Mouse (Mus musculus) retina, embryonic 14.5 days (tissue): ENCODE measurements around the gene Lamp2.
"Not testable (repeated sequence)": the region's sequence is repeated elsewhere in the genome, so short reads cannot be mapped to it uniquely, and the experiment has no call there.

ENCODE experiments used
- DNase-seq: peaks from one replicate; pipeline ENCODE4 v3.0.0-alpha.2; 2015; ENCODE audit warnings: low spot score

Gene Lamp2

DNA sequence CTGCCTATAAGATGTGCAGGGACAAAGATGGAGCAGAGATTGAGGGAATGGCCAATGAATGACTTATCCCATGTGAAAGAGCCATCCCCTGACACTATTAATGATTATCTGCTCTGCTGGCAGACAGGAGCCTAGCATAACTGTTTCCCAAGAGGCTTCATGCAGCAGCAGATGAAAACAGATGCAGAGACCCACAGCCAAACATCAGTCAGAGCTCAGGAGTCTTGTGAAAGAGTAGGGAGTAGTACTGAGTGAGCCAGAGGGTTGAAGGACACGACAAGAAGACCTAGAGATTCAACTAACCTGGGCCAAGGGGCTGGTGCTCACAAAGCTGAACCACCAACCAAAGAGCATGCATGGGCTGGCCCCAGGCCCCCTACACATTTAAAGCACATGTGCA is 30.2 kb downstream of the Lamp2 start:
- DNase-seq, result no peak

DNA sequence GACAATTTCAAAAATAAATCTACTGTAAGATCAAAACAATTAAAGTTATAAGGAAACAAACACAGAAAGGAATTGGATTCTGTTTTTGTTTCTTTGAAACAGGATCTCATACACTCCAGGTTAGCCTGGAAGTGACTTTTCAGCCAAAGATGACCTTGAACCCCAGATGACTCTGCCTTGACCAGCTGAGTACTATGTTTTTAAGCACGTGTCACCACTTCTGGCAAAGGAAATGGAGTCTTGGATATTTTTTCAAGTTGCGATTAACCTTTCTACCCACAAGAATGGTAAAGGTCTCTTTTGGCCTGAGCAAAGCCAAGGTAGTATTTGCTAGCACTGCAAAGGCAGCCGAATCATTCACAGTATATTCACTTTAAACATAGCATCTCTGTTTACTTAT is 33.2 kb downstream of the Lamp2 start:
- DNase-seq, result no peak

DNA sequence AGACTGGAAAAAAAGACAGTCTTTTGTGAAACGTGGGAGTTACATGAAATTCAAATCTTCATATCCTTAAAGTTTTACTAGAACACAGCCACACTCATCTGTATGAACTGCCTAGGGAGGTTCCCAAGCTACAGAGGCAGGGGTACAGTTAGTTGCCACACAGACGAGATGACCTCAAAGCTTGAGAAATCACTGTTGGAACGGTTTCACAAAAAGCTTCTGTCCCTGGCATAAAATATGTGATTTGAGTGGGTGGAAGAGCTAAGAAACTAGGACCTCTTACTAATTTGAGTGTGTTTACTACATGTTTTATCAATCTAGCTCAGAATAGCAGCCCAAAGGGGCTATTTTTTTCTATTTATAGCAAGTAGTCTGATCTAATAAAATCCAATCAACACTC is 33.9 kb downstream of the Lamp2 start:
- no peak for DNase-seq

DNA sequence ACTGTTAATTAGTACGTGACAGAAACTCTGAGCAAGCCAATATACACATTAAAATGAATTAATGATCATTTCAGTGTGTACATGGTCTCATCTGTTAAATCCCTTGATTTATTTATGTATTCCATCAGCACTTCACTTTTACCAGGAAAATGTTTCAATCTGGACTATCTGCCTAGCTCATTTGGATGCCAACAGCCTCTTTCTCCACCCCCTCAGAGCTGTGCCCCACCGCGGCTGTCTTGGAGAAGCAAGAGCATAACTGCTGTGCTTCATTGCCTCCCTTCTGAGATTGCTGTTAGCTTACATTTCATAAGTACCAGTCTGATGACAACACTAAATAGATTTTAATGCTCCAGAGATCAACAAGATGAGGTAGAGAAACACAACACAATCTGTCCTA is 52.4 kb downstream of the Lamp2 start:
- DNase-seq, result no peak

DNA sequence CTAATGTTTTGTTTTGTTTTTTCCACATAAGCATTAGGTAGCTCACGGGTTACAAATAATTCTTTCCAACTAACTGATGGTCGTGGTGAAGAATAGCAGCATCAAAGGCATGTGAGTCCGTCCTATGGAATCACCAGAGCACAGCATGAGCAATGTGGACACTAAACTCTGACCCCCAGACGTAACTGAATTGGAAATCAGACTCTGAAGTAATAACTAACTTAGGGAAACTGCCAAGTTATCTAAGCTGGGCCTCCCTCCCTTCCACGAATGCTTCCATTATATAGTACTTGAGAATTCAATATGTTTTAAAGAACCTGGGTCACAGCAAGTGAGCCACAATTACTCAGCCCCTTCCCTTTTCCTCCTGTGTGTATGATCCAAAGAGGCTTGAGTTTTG is 53.3 kb downstream of the Lamp2 start:
- DNase-seq, result no peak

DNA sequence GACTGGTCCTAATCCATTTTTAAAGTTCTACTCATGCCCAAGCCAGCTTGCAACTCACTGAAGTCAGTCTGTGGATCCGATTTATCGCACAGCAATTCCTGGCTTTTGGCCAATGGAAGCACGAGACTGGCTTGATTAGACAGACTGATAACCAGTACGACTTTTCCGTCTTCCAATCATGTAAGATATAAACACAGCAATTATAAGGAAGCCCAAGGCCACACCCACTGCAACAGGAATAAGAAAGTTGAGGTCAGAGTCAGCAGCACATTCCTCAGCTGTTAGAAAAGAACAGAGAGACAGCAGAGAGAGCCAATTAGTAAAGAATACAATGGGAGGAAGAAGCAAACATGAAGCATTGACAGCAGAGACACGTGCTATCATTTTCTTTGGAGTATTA is 54.2 kb downstream of the Lamp2 start:
- no peak for DNase-seq

DNA sequence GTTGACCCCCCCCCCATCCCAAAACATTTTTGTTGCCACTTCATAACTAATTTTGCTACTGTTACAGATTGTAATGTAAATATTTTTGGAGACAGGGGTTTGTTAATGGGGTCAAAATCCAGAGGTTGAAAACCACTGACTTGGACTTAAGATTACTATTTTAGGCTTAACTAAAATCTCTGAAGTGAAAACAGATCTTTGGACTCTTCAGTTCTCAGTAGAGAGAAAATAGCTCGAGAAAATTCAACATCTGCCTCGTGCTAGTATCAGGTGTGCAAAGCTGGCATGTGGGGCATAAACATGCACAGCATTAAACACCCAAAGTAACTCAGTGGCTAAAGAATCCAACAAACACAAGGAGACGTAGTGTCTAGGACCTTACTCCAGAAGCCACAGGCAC is 55.6 kb downstream of the Lamp2 start:
- DNase-seq, result no peak

DNA sequence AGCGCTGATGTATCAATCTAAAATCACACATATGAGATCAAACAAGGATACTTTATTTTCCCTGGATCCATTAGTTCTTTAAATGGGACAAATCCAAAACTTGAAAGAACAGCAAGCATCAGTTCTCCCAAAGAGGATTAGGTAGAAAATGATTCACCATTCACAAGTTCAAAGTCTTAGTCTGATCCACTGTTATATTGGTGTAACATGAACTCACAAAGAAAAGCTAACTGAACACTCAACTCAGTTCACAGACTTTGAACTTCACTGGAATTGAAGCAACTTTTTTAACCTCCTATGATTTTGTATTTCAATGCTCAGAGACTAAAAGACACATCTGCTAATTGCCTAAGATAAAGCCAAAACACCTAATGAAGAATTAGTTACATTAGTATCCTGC is 56.6 kb downstream of the Lamp2 start:
- no peak for DNase-seq

DNA sequence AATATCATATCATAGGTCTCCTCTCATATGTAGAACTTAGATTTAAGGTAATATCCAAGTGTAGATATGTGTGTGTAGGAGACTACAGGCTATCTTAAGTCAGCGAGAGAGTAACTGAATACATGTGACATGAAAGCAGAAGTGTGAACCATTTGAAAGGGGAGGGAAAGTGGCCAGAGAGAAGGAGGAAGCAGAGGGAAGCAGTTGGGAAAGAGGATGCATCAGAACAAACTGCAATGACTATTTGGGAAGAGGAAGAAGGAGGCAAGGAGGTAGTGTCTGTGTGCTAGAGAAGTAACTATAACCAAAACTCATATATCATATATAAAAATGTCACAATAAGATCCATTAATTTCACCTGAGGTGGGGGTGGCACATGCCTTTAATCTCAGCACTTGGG is 83.1 kb downstream of the Lamp2 start:
- not testable (repeated sequence) for DNase-seq

DNA sequence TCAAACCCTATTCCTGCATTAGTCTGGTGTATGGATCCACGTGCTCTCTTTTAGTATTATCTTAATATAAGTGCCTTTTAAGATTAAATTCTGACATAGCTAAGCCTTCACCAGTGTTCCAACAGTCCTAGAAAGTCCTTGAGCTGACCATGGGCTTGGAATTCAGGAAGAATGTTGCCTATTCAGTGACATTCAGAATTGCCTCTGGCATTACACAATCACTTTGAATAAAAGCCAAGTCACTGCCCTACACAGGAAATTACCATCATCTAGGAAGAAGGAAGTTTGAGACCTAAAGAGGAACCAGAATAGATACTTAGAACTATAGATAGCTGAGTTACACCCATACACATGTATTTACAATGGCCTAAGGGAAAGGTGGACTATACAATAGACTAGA is 91.6 kb downstream of the Lamp2 start:
- DNase-seq, result not testable (repeated sequence)

DNA sequence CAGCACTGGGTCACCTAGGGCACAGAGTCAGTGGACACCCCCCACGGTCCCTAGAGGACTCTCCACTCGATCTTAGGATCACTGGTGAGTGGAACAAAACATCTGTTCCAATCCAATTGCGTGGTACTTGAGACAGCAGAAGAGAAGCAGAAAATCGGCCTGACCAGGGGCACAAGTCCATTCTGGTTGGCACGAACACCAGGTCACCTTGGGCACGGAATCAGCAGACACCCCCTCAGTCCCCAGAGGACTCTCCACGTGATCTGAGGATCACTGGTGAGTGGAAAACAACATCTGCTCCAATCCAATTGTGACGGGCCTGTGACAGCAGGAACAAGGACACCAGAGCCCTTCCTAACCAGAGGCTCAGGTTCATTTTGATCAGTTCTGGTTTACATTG is 94.2 kb downstream of the Lamp2 start:
- no peak for DNase-seq
